In the genomic region with DNA sequence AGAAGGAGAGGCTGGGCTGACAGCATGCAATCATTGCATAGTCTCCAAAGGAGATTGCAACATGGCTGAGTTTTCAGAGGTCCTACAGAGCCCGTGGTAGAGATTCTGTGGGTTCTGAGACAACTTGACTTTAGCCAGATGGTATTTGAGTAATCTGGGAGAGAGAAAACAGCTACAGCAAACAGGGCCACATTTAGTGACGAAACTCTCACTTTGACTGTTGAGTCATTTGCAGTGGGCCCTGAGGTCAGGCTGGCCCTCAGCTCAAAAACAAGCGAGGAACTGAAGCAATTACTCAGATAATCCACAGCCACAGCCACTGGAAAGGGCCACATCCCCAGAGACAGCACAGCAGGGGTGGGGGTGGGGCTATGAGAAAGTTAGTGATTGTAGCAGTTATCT, we compare ENCODE assay signal across 8 mouse cellular contexts.
A peak's percentile ranks its signal among the peaks of the same experiment; 100 is the strongest.
DNase-seq lines count a peak whose midpoint lies in the region; ATAC-seq and TF ChIP-seq lines count a peak whose summit lies in the region.

No protein-coding gene starts in this region.

- no peaks in the 10 kb centered on the region for H3K79me2 ChIP-seq in liver, adult 2 months (ENCODE audit: control insufficient read depth, insufficient read depth, low read length)

- WGBS in liver, adult 2 months = 23% methylated on average over 3 of the region's 3 CpGs
- WGBS in embryonic facial prominence, embryonic 13.5 days = 30% methylated on average over 3 of the region's 3 CpGs

- H3K4me2 ChIP-seq in embryonic facial prominence, embryonic 13.5 days = no peak overlapping the region

- DNase-seq in liver, adult 2 months (ENCODE audit: extremely low read depth, low read depth, low spot score) = no peak
- DNase-seq in liver = no peak
- DNase-seq in induced T-regulatory cell, adult 2 months (ENCODE audit: low read depth) = peak; percentile 61
- DNase-seq in skeletal muscle tissue, adult 2 months (ENCODE audit: low read depth, low spot score) = peak; percentile 70
- DNase-seq in right cerebral cortex, adult 18-20 months = no peak
- DNase-seq in left cerebral cortex, adult 11 months (ENCODE audit: low spot score) = no peak
- DNase-seq in layer of hippocampus, postnatal 10 days (ENCODE audit: low spot score in 2 of 2) = no peak

- no peak for TF ChIP-seq CTCF in liver, adult 2 months (IDR thresholded peaks at IDR 0.05; ENCODE audit: low read depth, low read length)

- peak overlapping the region; percentile 22; the same call in 1 of the 2 replicates for H3K27ac ChIP-seq in liver, adult 2 months (replicated peaks; ENCODE audit: insufficient read depth, low read depth, low read length)
- H3K27ac ChIP-seq in embryonic facial prominence, embryonic 13.5 days = 0 out of 2 replicates have a peak overlapping the region, but pooled peaks have one; percentile 33

- no peaks in the 10 kb centered on the region for H3K36me3 ChIP-seq in liver, adult 2 months (ENCODE audit: control insufficient read depth, insufficient read depth, low read length)
- no peaks in the 10 kb centered on the region for H3K36me3 ChIP-seq in embryonic facial prominence, embryonic 13.5 days

- ATAC-seq in embryonic facial prominence, embryonic 13.5 days (ENCODE audit: insufficient number of reproducible peaks, insufficient read depth, low FRiP score, low TSS enrichment, low read depth) = no peak

- no peaks in the 10 kb centered on the region for H3K9me3 ChIP-seq in embryonic facial prominence, embryonic 13.5 days

- no peak overlapping the region for H3K4me3 ChIP-seq in liver, adult 2 months (ENCODE audit: insufficient read depth, low read depth, low read length)
- H3K4me3 ChIP-seq in embryonic facial prominence, embryonic 13.5 days = no peak overlapping the region

- no peak for TF ChIP-seq POLR2A in liver, adult 2 months (IDR thresholded peaks at IDR 0.05; ENCODE audit: extremely low read depth, insufficient read depth, low read length)

- no peaks in the 10 kb centered on the region for H3K4me1 ChIP-seq in liver, adult 2 months (ENCODE audit: control insufficient read depth, insufficient read depth, low read length)
- peaks cover 28% of the 10 kb centered on the region for H3K4me1 ChIP-seq in embryonic facial prominence, embryonic 13.5 days

- no peaks in the 10 kb centered on the region for H3K27me3 ChIP-seq in liver, adult 2 months (ENCODE audit: control insufficient read depth, insufficient read depth, low read length)
- H3K27me3 ChIP-seq in embryonic facial prominence, embryonic 13.5 days = no peaks in the 10 kb centered on the region; the same call in 1 of the 2 replicates

- H3K9ac ChIP-seq in liver, adult 2 months (ENCODE audit: low read depth, low read length) = no peak overlapping the region
- H3K9ac ChIP-seq in embryonic facial prominence, embryonic 13.5 days = no peak overlapping the region

Comparison
In these comparisons a context has a peak if more than half of its experiments do, and no peak if none do; other contexts are left out.
1. DNase-seq: peak in induced T-regulatory cell, adult 2 months (single experiment) and skeletal muscle tissue, adult 2 months (single experiment); none in liver, adult 2 months (single experiment), liver (single experiment), right cerebral cortex, adult 18-20 months (single experiment), left cerebral cortex, adult 11 months (single experiment) and layer of hippocampus, postnatal 10 days (0 of 2).